Mouse (Mus musculus) common myeloid progenitor, adult 5-6 weeks (primary cell): Measurements from ENCODE around the gene Nid2. TPM values are rescaled to one million over a fixed set of nuclear protein-coding genes. Genes with fewer than 3 reads are reported as not detected.
A peak's percentile ranks its signal among the peaks of the same experiment; 100 is the strongest.

Source experiments
- ATAC-seq: replicated peaks from 2 replicates; pipeline ENCODE4 v1.8.0; 2016; ENCODE audit warnings: low read depth, mild to moderate bottlenecking, moderate TSS enrichment, inconsistent platforms; ENCODE audit not compliant: poor library complexity, severe bottlenecking
- total RNA-seq: library from RNA; stranded (forward); fragments of 200-1000, 187-1606 nt; gene quantifications from 2 replicates; pipeline ENCODE4 v1.2.3, GENCODE M21; 2017

The Nid2 gene
- total RNA-seq, result 0.82 and 1.2 TPM in 2 replicates

GRCm38 (mm10) chr14:19751025-19751771 lies at the start of gene Nid2:
Nid2 (plus strand) TSS chr14:19751265.
- peak; percentile 92 for ATAC-seq

- ATAC-seq, result no peak
These were observed 49.5 kb upstream of the Nid2 start for GRCm38 (mm10) chr14:19701546-19701945.

DNA sequence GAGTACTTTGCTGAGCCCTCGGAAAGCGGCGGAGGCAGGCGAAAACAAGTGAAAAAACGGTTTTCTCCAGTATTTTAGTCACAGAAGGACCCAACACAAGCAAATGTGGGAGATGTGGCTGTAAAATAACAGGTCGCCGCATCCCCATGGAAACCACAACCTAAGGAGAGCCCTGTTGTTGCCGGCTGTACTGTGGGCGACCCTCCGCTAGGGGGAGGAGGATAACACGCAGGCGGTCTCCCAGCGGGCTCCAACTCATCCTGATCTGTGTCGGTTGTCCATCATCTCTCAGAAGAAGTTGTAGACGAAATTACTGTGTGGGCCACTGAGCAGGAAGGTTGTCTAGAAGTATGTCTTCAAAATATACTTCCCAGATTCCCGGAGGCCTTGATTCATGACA lies 45.4 kb upstream of the Nid2 start:
- peak; percentile 92 for ATAC-seq

DNA sequence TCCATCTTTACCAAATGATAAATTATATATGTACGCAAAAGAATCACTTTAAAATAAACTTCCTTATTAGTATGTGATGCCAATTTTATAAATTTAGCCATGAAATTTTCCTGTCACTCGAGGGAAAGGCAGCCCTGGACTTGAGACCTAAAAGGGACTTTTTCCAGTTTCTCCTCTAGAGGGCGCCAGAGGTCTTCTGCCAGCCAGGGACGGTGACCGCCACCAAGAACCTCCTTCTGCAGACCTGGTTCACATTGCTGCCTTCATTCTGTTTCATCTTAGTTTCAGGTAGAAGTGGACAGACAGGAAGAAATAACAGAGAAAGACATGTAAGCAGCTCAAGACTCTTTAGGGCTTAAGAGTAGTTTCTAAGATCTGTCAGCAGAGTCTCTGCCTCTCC lies 44.6 kb upstream of the Nid2 start:
- ATAC-seq, result peak; percentile 86

DNA sequence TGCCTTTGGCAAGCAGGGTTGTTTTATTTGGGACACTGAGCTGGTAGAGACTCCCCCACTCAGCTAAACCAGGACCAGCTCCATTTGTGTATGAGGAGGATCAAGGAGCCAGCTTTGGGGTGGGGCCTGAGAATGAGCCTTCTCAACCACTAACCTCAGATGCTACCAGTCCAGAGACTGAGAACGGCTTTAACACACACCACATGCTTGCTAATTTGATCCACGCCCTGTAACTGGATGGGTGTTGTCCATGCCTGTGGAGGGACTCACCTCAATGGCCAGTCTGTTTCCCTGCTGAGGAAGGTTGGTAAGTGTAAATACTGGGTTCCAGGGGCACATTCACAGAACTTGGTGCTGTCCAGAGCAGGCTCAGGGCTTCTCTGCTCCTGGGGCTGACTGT lies 44.1 kb upstream of the Nid2 start:
- ATAC-seq, result no peak

DNA sequence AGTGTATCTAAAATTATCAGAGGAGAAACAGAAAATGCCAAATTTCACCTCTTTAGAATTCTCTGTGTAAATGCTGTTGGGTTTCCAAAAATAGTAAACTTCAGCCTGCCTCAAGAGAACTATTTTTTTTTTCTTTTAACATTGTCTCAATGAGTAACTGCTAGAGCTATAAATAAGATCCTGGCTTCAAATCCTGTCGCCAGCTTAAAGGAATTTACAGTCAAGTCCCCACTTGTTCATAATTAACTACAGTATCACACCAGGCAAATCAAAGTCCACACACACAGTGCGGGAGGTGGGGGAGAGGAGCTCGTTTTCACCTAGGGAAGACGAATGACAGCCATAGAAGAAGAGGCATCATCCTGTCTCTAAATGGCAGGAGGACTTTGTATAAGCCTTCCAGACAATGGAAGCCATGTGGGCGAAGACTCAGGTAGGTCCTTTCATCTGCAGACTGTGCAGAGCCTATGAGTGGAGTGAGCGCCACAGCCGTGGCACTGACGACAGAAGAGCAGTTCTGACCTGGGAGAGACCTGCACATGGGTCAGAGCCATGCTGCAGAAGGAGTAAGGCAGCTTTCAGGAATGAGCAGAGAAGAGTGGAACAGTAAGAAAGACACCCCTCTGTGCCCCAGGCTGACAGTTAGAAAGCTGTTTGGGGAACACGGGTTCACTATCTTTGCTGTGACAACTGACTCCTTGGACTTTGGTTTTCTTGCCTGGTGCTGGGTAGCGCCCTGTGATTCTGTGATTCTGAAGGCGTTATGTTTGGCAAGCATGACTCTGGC lies 43.2 kb upstream of the Nid2 start:
- no peak for ATAC-seq

GRCm38 (mm10) chr14:19709161-19709560 lies 41.9 kb upstream of the Nid2 start:
- ATAC-seq, result no peak

GRCm38 (mm10) chr14:19711771-19712170 lies 39.3 kb upstream of the Nid2 start:
- no peak for ATAC-seq

DNA sequence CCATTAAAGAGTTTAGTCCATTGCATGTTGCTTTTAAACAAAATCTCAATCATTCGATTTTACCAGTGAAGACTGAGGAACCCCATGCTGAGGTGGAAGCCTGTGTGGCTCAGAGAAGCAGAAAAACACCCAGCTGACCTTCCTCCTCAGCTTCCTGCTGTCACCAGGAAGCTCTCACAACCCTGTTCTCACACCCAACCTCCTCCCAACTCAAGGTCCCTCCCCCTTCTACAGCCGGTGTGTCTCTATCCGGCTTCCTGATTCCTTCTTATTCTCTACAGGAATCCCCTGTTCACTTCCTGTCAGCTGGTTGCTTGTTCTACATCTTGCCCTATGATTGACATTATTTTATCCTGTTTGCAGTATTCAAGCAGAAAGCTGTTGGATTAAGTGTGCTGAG lies 38.0 kb upstream of the Nid2 start:
- ATAC-seq, result peak; percentile 85

- no peak for ATAC-seq
These were observed 32.0 kb upstream of the Nid2 start for GRCm38 (mm10) chr14:19719077-19719476.

GRCm38 (mm10) chr14:19720044-19720611 lies 30.9 kb upstream of the Nid2 start:
- ATAC-seq, result no peak

DNA sequence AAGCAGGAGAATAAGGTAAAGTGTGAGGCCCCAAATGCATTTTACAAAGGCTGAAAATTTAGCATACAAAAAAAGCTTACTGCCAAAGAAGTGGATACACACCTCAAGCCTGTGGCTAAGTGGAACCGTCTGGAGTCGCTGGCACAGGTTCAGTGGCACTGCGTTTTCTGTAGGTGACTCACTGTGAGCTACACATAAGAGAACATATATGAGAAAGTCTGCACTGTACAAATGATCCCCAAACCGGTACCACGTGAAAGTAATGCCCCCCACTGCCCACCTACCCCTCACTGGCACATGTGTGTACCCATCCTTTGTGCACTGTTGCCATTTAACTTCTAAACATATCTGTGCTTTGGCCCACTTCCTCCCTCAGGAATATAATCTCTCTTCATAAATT lies 22.8 kb upstream of the Nid2 start:
- no peak for ATAC-seq

DNA sequence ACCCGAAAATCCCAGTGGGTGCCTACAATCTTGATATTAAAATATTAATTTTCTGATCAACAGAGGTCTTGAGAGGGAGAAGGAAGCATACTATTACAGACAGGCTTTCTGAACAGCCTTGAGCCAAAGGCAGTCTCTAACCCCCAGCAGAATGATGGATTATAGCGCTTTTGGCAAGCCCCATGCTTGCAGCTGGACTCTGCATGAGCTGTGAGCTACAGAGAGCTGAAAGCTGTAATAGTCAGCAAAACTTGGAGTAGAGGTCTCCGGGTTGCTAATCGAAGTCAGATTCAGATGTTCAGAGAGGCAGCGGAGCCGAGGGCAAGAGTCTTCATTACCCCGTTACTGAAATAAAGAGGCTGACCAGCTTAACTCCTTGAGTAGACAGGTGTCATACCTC lies 22.3 kb upstream of the Nid2 start:
- ATAC-seq, result no peak

DNA sequence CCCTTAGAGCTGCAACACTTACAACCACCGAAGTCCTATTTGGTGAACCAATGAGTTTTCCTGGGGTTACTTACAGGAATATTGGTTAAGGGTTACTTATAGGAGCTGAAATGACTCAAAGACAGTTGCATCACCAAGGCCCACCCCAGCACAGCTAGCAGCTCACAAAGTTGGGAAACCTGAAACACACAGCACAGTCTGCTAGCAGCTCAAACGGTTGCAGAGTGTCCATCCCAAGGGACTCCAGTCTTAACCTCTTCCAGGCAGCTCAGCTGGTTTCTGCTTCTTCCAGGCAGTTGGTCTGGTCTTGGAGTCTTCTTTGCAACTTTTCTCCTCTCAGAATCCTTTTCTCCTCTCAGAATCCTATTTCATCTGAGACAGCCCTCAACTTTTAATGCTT lies 19.0 kb upstream of the Nid2 start:
- no peak for ATAC-seq

DNA sequence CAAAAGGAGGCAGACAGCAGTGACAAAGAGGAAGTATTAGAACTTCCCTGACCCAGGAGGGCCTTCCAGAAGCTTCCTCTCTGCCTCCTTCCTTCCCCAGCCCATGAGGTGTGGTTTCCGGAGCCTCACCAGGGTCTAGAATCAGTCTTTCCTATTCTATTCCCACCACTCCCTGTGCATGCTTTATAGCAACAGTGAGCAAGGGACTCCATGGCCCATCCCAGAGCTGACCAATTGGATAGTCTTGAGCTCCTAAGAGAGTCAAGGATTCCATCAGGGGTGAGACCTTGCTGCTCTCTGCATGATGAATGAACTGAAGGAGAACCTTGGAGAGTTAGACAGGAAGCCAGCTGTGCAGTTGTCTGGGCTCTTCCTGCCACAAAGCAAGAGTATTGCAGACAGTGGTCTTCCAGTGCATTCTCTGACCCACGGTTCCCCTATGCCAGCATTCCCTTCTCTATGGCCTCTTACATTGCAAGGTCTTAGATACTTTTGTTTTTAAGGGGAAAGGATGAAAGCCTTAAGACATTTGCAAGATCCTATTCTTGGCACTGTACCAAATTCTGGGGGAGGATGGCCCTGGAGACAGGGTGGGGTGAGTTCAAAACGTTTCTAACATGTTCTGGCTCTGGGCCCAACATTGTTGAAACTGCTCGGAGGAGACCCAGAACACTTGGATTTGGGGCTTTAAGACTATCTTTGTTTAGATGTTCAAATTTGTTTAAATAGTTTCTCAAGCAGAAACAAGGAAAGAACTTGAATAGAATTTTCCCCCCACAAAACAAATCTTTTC lies 17.4 kb upstream of the Nid2 start:
- ATAC-seq, result peak; percentile 89

GRCm38 (mm10) chr14:19735303-19735702 lies 15.8 kb upstream of the Nid2 start:
- ATAC-seq, result no peak

GRCm38 (mm10) chr14:19737568-19737967 lies 13.5 kb upstream of the Nid2 start:
- ATAC-seq, result no peak

- no peak for ATAC-seq
These were observed 12.8 kb upstream of the Nid2 start for GRCm38 (mm10) chr14:19738094-19738843.

GRCm38 (mm10) chr14:19739416-19740146 lies 11.5 kb upstream of the Nid2 start:
- no peak for ATAC-seq
